Mouse (Mus musculus) liver, adult 2 months (tissue): ENCODE data around the gene Crybg3.

ENCODE experiments used
- CTCF ChIP-seq: fragments of 200-500 bp; IDR thresholded peaks from 2 replicates; pipeline ENCODE4 v1.5.1; 2011; ENCODE audit warnings: low read depth, low read length, control low read depth
- POLR2A ChIP-seq: fragments of 200-500 bp; IDR thresholded peaks from 2 replicates; pipeline ENCODE4 v1.6.1; 2011; ENCODE audit warnings: low read length, control low read depth; ENCODE audit not compliant: insufficient read depth; ENCODE audit errors: extremely low read depth

DNA sequence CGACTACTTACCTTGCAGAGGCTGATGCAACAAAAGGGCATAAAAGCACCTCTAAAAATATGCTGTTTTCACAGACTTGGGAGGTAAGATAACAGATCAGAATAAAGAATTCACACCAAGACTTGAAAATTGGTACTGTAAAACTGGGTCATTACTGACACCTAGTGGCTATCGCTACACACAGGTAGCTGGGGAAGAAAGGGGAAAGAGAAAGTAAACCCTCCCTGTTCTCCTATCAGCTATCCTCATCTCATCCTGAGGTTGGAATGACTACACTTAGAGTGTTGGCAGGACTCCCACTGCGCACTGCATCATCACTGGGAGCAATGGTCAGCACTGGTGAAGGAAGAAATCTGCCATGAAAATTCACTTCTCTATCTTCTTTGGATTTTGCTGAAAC is 16.4 kb upstream of the Crybg3 start:
- no peak for TF ChIP-seq CTCF
- TF ChIP-seq POLR2A, result no peak
